Mouse (Mus musculus): ENCODE measurements around the gene Tlr13.
"Not testable (repeated sequence)": the region's sequence is repeated elsewhere in the genome, so short reads cannot be mapped to it uniquely, and the experiment has no call there.

Tlr13 gene

DNA sequence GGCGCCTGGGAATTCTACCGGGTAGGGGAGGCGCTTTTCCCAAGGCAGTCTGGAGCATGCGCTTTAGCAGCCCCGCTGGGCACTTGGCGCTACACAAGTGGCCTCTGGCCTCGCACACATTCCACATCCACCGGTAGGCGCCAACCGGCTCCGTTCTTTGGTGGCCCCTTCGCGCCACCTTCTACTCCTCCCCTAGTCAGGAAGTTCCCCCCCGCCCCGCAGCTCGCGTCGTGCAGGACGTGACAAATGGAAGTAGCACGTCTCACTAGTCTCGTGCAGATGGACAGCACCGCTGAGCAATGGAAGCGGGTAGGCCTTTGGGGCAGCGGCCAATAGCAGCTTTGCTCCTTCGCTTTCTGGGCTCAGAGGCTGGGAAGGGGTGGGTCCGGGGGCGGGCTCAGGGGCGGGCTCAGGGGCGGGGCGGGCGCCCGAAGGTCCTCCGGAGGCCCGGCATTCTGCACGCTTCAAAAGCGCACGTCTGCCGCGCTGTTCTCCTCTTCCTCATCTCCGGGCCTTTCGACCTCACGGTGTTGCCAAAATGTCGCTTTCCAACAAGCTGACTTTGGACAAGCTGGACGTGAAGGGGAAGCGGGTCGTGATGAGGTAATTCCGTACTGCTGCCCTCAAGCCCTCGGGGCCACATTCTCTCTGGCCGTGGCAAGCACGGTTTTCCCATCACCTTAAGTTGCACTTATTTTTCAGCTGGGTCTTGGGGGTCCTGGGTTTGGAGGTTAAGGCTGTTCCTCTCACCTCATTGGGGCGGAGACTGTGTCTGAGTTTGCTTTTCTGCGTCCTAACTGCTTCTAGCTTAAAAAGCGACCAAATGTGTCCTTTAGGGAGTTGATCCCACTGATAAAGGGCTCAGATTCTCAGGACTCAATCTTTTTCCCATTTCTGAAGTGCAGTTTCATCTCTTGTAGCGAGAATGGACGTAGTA is 44.0 kb downstream of the Tlr13 start, which contains the start of gene Pgk1:
Gene Pgk1 (plus strand): TSS at position 388 of the 937 bp plus-strand sequence.
- peak; percentile 85 for DNase-seq (ENCODE audit: low spot score)

DNA sequence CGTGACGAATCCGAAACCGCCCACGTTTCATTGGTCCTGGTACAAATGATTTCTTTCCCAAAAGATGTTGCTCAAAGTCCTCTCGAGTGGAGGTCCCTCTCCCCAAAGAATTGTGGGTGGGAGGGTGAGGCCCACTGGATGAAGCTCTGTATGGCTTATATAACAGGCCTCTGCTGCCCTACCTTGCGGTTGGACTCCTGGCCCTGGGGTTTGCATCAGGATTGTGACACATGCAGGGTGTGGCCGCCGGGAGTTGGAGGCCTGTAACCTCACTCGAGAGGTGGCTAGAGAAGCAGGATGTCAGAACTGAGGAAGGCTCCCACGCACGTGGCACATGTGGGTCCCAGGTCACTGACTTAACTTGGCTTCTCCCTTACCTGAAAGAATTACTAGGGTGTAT is 44.7 kb downstream of the Tlr13 start:
- DNase-seq (ENCODE audit: low spot score): peak; percentile 37

DNA sequence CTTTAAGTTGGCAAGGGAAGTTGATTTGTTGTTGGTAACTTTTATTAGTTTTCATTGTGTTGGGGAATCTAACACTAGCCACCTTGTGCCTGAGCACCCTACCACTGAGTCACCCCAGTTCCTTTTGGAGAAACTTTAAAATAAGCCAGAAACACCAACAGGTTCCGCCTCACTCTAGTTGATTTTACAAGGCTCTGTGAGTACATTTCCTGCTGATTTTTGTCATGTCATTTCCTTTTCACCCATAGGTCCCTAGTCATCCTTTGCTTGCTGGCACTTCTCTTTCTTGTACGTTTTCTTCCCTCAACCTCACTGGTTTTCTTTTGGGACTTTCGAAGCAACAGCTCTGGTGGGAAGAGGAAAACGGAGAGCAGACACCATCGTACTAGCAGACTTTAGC is 46.4 kb downstream of the Tlr13 start:
- no peak for DNase-seq (ENCODE audit: low spot score)

DNA sequence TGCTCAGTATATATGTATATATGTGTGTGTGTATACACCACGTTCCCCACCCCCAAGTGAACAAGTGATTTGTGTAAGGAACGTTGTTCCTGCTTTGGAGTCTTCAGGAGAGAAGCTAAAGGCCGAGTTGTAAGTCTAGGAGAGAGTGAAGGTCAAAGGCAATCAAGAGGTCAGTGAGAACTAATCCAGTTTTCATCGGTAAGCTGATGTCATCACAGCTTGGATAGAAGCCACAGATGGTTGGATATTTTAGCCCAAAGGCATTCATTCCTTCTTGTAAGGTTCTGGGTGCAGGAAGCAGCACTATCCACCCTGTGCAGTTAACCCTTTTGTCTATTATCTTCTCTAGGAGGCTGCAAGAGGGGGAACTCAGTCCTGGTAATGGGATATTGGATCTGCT is 47.1 kb downstream of the Tlr13 start:
- no peak for DNase-seq (ENCODE audit: low spot score)

DNA sequence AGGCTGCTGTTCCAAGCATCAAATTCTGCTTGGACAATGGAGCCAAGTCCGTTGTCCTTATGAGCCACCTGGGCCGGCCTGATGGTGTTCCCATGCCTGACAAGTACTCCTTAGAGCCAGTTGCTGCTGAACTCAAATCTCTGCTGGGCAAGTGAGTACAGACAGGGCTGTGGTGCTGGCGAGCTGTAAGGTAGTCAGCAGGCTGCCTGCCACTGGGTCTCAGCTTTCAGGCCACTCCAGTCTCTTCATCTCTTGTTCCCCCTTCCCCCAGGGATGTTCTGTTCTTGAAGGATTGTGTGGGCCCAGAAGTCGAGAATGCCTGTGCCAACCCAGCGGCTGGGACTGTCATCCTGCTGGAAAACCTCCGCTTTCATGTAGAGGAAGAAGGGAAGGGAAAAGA is 51.4 kb downstream of the Tlr13 start:
- not testable (repeated sequence) for DNase-seq (ENCODE audit: low spot score)

DNA sequence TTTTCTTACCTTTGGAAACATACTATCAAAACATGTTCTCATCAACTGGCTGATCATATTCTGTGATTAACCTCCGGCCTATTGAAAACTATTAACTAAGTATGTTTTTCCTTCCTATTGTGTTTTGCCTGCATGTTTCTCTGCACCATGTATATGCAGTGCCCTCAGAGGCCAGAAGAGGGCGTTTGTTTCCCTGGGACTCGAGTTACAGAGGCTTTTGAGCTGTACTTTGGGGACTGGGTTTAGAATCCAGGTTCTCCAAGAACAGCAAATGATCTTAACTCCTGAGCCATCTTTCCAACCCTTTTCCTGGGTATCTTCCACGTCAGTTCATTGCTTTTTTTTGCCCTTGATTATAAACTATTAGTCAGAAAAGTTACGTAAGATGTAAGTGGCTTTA is 54.3 kb downstream of the Tlr13 start:
- DNase-seq (ENCODE audit: low spot score): peak; percentile 17

DNA sequence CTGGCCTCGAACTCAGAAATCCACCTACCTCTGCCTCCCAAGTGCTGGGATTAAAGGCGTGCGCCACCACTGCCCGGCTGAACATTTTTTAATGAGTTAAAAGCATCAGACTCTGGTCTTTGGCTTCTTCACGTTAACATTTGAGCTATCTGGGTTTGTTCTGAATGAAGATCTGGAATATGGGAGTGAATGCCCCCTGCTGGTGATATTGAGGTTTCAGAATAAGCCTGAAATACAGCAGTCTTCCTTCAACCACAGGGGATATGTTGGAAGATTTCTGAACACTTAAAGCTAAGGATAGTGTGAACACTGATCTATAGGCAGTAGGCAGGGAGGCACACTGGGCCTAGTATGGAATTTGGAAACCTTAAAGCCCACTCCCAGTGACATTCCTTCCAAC is 55.9 kb downstream of the Tlr13 start:
- no peak for DNase-seq (ENCODE audit: low spot score)

DNA sequence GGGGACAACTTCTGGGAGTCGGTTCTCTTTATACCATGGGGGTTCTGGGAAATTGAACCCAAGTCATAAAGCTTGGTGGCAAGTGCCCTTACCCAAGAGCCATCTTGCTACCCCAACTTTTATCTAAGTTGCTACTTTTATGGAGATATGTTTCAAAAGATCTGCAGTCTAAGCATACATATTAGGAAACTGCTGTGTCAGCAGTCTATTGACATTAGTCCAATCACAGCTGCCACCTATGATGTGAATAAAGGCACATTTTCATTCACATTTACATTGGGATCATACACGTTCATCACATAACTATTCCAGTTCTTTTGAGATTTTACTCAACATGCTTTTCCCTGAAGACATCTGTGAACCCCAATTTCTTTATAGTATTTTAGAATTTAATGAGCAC is 66.1 kb downstream of the Tlr13 start:
- DNase-seq (ENCODE audit: low spot score): no peak
